Mouse (Mus musculus): ENCODE results near the gene Rnf181. TPM values are rescaled to one million over a fixed set of nuclear protein-coding genes. Genes with fewer than 3 reads are reported as not detected.

The Rnf181 gene
- polyA plus RNA-seq, 1 experiment, result 14.4 TPM

DNA sequence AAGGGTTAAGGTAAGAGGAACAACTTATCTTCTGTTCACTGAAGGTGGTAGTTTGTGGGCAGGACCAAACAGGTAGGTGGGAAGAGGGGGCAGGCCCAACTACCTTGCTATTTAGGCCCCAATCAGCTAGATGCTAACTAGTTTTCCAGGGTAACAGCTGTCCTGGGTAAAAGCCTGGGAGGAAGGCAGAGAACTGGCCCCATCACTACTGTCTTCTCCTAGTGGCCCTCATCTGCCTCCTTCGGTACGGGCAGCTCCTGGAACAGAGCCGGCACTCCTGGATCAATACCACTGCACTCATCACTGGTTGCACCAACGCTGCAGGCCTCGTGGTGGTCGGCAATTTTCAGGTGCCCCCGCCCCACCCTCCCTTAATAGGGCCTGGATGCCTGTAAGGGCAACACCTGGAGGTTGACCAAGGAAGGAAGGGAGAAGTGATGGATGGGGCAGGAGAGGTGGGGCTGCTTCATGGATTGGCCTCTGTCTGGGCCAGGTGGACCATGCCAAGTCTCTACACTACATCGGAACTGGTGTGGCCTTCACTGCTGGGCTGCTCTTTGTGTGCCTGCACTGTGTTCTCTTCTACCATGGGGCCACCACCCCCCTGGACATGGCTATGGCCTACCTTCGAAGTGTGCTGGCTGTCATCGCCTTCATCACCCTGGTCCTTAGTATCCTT lies 8.5 kb downstream of the Rnf181 start:
- peaks cover 12% of the 10 kb centered on the region; the same call in 1 of the 2 replicates for H3K9me3 ChIP-seq (ENCODE audit: control insufficient read depth, low read length)

DNA sequence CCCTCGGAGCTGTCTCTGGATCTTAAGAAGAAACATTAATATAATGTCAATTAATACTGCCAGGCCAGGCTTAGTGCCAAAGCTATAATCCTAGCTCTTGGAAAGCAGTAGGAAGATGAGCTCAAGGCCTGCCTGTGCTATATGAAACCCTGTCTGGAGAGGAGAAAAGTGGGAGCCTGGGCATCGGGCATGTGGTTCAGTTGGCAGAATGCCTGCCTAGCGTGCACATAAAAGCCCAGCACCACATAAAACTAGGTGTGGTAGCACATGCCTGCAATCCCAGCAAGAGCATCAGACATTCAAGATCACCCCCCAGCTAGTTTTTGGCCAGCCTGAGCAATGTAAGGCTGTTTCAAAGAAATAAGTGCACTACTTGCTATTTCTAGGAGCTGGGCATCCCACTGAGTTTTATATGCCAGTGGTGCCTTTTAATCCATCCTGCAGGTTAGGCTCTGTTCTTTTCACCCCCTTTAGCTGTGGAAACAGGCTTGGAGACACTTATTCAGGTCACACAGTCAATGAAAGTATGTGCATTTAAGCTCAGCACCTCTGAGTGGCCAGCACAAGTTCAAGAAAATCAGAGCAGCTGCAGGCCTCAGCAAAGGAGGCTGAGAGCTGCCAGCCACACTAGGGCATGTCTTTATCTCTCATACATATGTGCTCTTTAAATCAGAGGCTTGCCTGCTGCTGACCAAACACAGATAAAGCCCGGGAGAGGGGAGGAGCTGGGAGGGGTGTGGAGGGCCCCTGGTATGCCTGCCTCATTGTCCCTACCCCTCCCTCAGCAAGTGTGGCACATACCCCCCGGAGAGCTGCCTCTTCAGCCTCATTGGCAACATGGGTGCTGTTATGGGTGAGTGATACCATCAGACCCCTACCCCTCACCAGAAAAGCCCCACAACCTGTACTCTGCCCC lies 9.3 kb downstream of the Rnf181 start:
- H3K9me3 ChIP-seq (ENCODE audit: control insufficient read depth, low read length), result peaks cover 12% of the 10 kb centered on the region; the same call in 1 of the 2 replicates
- no peak overlapping the region for H3K4me3 ChIP-seq (replicated peaks)
- H3K4me1 ChIP-seq (ENCODE audit: control insufficient read depth), result peaks cover 74% of the 10 kb centered on the region
- TF ChIP-seq GATA1 (IDR thresholded peaks at IDR 0.05; ENCODE audit: low read length) (peak; percentile 48), TAL1 (IDR thresholded peaks at IDR 0.05; ENCODE audit: low read length) (peak; percentile 72)
- H3K27me3 ChIP-seq (ENCODE audit: control insufficient read depth), result peaks cover 47% of the 10 kb centered on the region
- peaks cover 63% of the 10 kb centered on the region for H3K36me3 ChIP-seq (ENCODE audit: control insufficient read depth)

More for the DNA sequence above, 8.5 kb downstream of the Rnf181 start:
- no peak for TF ChIP-seq GATA1 (IDR thresholded peaks at IDR 0.05; ENCODE audit: low read length)
- TF ChIP-seq TAL1 (IDR thresholded peaks at IDR 0.05; ENCODE audit: low read length), result no peak
- no peak overlapping the region for H3K4me3 ChIP-seq (replicated peaks)
- H3K36me3 ChIP-seq (ENCODE audit: control insufficient read depth), result peaks cover 59% of the 10 kb centered on the region
- H3K4me1 ChIP-seq (ENCODE audit: control insufficient read depth), result peaks cover 75% of the 10 kb centered on the region
- peaks cover 41% of the 10 kb centered on the region for H3K27me3 ChIP-seq (ENCODE audit: control insufficient read depth)

DNA sequence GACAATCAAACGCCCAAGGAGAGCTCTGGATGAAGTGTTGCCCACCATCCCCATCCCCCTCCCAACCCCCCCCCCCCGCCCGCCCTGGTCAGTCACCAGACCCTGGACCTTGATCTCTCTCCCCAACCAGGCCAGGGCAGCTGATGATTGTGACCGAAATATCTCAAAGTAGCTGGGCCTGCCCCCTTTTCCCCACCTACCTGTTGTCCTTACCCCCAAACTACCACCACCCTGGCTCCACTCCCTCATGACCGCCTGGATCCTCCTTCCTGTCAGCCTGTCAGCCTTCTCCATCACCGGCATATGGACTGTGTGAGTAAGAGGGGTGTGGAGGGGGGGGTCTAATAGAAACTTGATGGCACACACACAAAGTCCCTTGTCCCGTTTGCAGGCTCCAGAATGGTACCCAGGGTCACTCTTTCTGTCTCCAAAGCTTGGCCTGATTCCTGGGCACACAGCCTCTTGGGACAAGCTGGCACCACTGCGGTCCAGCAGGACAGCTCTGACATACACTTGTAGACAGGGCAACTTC lies 10.7 kb downstream of the Rnf181 start:
- TF ChIP-seq TAL1 (IDR thresholded peaks at IDR 0.05; ENCODE audit: low read length) (no peak), GATA1 (IDR thresholded peaks at IDR 0.05; ENCODE audit: low read length) (no peak)
- Histone ChIP-seq H3K4me3 (replicated peaks) (peak overlapping the region; percentile 58), H3K27me3 (ENCODE audit: control insufficient read depth) (peaks cover 47% of the 10 kb centered on the region), H3K4me1 (ENCODE audit: control insufficient read depth) (peaks cover 75% of the 10 kb centered on the region), H3K9me3 (ENCODE audit: control insufficient read depth, low read length) (peaks cover 12% of the 10 kb centered on the region; the same call in 1 of the 2 replicates), H3K36me3 (ENCODE audit: control insufficient read depth) (peaks cover 67% of the 10 kb centered on the region)

DNA sequence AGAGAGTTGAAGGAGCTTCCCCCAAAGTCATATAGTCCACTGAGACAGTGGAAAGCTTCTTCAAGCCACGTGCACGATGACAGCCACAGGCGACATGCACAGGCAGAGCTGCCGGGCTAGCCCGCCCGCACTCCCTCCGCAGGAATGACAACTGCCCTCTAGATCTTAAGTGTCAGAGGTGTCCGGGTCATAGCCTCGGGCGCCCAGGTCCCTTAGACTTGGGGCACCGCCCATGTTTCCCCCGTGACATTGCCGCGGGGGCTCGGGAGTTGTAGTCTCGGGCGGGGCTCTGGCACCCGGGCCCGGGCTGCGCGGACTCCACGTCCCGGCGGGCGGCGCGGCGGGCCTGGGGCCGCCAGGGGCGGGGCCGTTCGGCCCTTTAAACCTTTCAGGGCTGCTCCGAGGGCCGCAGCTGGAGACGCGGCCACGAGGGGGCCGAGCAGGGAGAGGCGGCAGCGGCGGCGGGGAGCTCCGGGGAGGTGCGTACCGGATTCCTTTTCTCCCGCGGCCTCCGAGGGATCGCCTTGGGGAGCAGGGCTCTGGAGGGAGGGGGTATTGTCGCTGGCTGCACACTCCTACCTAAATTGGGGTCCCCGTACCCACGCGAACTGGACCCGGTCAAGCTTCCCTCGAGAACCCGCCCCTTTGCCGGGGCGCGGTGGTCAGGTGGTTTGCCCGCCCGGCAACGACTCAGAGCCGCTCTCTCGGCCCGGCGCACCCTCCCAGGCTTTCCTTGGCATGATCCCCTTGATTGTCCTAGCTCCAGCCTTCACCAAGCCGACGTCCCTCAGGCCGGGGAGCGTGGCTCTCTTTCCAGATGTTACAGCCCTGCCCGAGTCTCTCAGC lies 11.5 kb downstream of the Rnf181 start, which contains the start of gene Tmem150a:
Tmem150a (plus strand) TSS at position 382 of the 846 bp plus-strand sequence.
- peaks cover 74% of the 10 kb centered on the region for H3K4me1 ChIP-seq (ENCODE audit: control insufficient read depth)
- peaks cover 67% of the 10 kb centered on the region for H3K36me3 ChIP-seq (ENCODE audit: control insufficient read depth)

DNA sequence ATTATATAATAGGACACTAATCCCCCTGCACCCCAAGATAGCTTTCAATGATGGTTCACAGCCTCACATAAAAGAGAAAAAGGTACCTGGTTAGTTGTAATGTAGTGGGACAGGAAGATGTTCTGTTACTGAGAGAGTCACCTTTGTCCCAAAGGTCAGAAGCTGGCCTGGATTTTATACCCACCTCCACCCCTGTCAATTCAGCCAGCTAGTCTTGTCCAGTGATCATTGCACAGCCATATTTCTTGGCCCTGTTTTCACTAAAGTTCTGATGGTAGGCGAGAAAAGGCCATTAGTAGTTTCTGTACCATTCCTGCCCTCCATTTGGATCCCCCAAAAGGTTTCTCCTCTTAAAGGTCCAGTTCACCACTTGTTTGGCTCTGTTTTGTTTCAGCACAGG lies 12.7 kb downstream of the Rnf181 start:
- TF ChIP-seq TAL1 (IDR thresholded peaks at IDR 0.05; ENCODE audit: low read length) (no peak), GATA1 (IDR thresholded peaks at IDR 0.05; ENCODE audit: low read length) (no peak)
- Histone ChIP-seq H3K9me3 (ENCODE audit: control insufficient read depth, low read length) (peaks cover 12% of the 10 kb centered on the region; the same call in 1 of the 2 replicates), H3K4me3 (replicated peaks) (no peak overlapping the region), H3K27me3 (ENCODE audit: control insufficient read depth) (peaks cover 47% of the 10 kb centered on the region), H3K4me1 (ENCODE audit: control insufficient read depth) (peaks cover 73% of the 10 kb centered on the region), H3K36me3 (ENCODE audit: control insufficient read depth) (peaks cover 67% of the 10 kb centered on the region)

More for the DNA sequence above, 11.5 kb downstream of the Rnf181 start, which contains the start of gene Tmem150a:
- H3K27me3 ChIP-seq (ENCODE audit: control insufficient read depth), result peaks cover 47% of the 10 kb centered on the region
- peak within 1 kb of the TSS; percentile 58 for H3K4me3 ChIP-seq (replicated peaks)
- TF ChIP-seq TAL1 (IDR thresholded peaks at IDR 0.05; ENCODE audit: low read length) (no peak), GATA1 (IDR thresholded peaks at IDR 0.05; ENCODE audit: low read length) (no peak)
- H3K9me3 ChIP-seq (ENCODE audit: control insufficient read depth, low read length), result peaks cover 12% of the 10 kb centered on the region; the same call in 1 of the 2 replicates

DNA sequence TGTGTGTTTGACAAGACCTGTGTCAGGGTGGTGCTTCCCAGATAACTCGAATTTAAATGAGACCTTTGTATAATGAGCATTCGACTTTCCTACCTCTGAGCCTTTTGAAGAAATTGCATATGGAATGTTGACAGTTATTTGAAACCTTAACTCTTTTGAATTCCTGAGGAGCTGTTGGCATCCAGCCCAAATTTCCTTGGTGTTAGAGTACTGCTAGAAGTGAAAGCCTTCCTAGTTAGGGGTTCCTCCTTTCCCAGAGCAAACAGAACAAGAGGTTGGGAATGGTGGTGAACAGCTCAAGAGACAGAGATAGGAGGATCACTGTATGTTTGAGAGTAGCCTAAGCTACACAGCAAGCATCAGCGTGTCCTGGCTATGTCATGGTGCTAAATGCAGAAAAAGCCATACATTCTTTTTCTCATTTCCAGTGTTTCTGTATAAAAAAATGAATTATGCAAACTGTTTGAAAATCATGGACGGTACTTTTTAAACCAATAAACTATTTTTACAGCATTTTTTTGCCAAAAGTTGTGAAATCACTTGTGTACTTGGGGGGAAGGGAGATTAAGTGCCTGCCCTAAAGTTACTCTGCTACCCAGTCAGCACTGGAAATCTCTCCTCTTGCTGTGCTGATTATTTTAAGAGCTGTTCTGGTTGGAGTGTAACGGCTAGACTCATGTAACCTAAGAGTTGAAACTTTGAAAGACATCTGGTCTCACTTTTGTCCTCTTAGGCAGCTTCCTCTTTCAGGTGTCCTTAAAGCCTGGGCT lies 13.9 kb downstream of the Rnf181 start:
- peaks cover 47% of the 10 kb centered on the region for H3K27me3 ChIP-seq (ENCODE audit: control insufficient read depth)
- no peak overlapping the region for H3K4me3 ChIP-seq (replicated peaks)
- H3K9me3 ChIP-seq (ENCODE audit: control insufficient read depth, low read length), result peaks cover 12% of the 10 kb centered on the region; the same call in 1 of the 2 replicates
- peaks cover 65% of the 10 kb centered on the region for H3K36me3 ChIP-seq (ENCODE audit: control insufficient read depth)
- TF ChIP-seq TAL1 (IDR thresholded peaks at IDR 0.05; ENCODE audit: low read length) (no peak), GATA1 (IDR thresholded peaks at IDR 0.05; ENCODE audit: low read length) (no peak)
- H3K4me1 ChIP-seq (ENCODE audit: control insufficient read depth), result peaks cover 73% of the 10 kb centered on the region

DNA sequence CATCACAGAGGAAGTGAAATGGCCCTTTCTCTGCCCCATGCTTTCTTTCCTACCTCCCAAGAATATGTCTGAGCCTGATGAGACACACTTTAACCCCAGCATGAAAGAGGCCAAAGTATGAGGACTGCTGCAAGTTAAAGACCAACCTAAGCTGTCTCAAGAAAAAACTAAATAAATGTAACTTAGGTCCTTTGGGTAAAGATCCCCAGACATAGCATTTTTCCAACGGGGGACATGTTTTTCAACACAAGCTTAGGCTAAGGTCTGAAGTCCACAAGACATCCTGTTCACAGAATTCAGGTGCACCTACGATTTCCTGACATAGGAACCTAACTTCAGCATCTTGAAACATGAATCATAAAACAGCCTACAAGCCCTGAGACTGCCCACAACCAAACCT lies 16.5 kb downstream of the Rnf181 start:
- TF ChIP-seq GATA1 (IDR thresholded peaks at IDR 0.05; ENCODE audit: low read length), result no peak
- no peak for TF ChIP-seq TAL1 (IDR thresholded peaks at IDR 0.05; ENCODE audit: low read length)
- Histone ChIP-seq H3K4me1 (ENCODE audit: control insufficient read depth) (peaks cover 72% of the 10 kb centered on the region), H3K27me3 (ENCODE audit: control insufficient read depth) (peaks cover 26% of the 10 kb centered on the region), H3K9me3 (ENCODE audit: control insufficient read depth, low read length) (peaks cover 5% of the 10 kb centered on the region; the same call in 1 of the 2 replicates), H3K4me3 (replicated peaks) (no peak overlapping the region), H3K36me3 (ENCODE audit: control insufficient read depth) (peaks cover 48% of the 10 kb centered on the region)

Data from erythroblast, embryonic 14.5 days (primary cell).